Mouse (Mus musculus): ENCODE data around the gene Btbd17. TPM values are rescaled to one million over a fixed set of nuclear protein-coding genes. Genes with fewer than 3 reads are reported as not detected.
A peak's percentile ranks its signal among the peaks of the same experiment; 100 is the strongest.

The Btbd17 gene
- 0.08 and 0.46 TPM in 2 replicates for polyA plus RNA-seq (2015; fragmentation: Nextera tagmentation; extraction: Ambion mirVana)

DNA sequence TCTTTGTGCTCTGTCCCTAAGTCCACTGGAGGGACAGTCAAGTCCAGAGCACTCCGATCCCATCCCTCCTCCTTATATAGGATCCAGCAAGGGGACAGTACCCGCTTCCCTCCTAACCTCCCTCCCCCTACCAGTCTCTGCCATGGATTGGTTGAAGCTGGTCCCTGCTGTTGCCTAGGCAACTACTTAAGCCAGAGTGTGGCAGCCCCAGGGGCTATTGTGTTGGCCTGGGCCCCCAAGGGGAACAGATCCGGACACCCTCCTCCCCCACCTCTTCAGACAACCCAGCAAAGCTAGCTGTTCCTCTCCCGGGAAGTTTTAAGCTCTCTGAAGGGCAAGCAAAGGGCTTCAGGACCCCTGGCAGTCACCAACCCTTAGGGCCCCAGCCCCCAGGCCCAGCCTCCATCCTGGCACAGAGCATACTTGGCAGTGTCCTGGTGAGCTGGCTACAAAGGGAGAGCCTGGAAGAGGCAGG lies at the start of gene Btbd17:
Gene Btbd17 (minus strand): TSS at position 98 of the 475 bp plus-strand sequence.
- H3K4me2 ChIP-seq, result peak within 1 kb of the TSS; percentile 75
- no peak within 1 kb of the TSS; the same call in 1 of the 2 replicates for H3K9ac ChIP-seq
- H3K9me3 ChIP-seq (replicated peaks), result no peaks in the 10 kb centered on the region
- no peak within 1 kb of the TSS for H3K27ac ChIP-seq
- peak within 1 kb of the TSS; percentile 46 for H3K4me3 ChIP-seq
- no peak for ATAC-seq (replicated peaks; ENCODE audit: insufficient number of reproducible peaks, insufficient read depth, low FRiP score, low read depth)
- no peaks in the 10 kb centered on the region for H3K36me3 ChIP-seq
- peaks cover 56% of the 10 kb centered on the region for H3K27me3 ChIP-seq
- 10% methylated on average over 4 of the region's 4 CpGs for WGBS
- H3K4me1 ChIP-seq (replicated peaks), result peaks cover 24% of the 10 kb centered on the region

DNA sequence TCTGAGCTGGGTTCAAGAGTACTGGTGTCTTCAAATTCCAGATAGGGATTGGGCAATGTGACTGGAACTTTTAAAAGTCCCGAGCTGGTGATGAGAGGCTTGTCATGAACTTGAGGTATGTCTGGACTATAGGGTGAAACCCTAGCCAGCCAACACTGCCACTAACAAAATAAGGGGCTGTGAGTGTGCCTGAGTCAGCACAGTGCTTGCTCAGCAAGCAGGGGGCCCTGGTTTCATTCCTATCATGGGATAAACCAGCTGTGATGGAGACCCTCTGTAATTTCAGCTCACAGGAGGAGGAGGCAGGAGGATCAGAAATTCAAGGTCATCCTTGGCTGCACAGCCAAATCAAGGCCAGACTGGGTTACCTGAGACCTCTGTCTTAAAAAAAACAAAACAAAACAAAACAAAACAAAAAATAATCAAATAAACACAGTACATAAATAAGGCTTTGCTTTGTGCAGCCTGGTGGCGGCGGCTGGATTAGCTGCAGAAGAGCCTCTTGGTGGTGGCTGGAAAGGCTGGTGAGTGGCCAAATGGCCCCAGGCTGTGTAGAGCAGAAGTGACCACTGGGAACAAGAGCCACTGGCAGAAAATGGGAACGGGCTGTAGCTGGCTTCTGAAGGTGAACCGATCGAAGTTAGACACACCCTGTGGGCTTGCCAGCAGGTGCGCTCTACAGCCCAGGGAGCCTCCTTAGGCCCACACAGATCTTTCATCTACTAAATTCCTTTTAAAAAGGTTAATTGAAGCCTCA lies 48.9 kb upstream of the Btbd17 start:
- H3K9ac ChIP-seq, result no peak overlapping the region
- H3K4me1 ChIP-seq (replicated peaks), result peaks cover 18% of the 10 kb centered on the region
- no peak for ATAC-seq (replicated peaks; ENCODE audit: insufficient number of reproducible peaks, insufficient read depth, low FRiP score, low read depth)
- H3K9me3 ChIP-seq (replicated peaks), result no peaks in the 10 kb centered on the region
- no peak overlapping the region for H3K4me3 ChIP-seq
- whole genome bisulfite sequencing, result 74% methylated on average over 7 of the region's 7 CpGs
- H3K27ac ChIP-seq, result peak overlapping the region; percentile 80
- no peaks in the 10 kb centered on the region for H3K36me3 ChIP-seq
- peaks cover 9% of the 10 kb centered on the region; the same call in 1 of the 2 replicates for H3K27me3 ChIP-seq
- no peak overlapping the region for H3K4me2 ChIP-seq

DNA sequence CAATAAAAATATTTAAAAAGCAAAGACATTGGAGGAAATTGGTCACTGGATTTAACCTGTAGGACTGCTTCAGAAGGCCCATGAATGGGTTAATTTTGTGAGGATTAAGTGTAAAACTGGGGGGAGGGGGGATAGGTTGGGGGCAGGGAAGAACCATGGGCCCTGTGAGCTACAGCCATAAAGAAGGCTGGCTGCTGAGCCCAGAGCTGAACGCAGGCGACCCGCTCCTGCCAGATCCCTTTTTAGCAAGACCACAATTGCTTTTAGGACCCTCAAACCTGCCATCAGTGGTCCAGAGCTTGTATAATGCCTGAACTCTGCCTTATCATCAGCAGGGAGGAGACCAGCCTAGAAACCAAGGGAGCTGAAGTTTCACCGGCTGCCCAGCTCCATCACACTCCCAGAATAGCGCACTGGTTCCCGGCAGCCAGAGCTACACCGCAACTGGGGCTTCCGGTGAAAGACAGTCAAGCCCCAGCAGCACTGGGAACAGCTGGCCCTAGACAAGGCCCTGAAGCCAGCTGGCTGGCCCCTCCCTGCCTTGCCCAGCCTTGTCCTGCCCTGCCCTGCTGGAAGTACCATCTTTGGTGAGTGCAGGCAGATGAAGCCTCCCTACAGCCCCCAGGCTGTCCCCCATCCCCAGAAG lies 48.2 kb upstream of the Btbd17 start:
- ATAC-seq (replicated peaks; ENCODE audit: insufficient number of reproducible peaks, insufficient read depth, low FRiP score, low read depth), result peak; percentile 86
- Histone ChIP-seq H3K4me1 (replicated peaks) (peaks cover 18% of the 10 kb centered on the region), H3K27ac (peak overlapping the region; percentile 80), H3K9ac (no peak overlapping the region), H3K36me3 (no peaks in the 10 kb centered on the region), H3K27me3 (0 out of 2 replicates have a peak, but pooled peaks cover 2% of the 10 kb centered on the region), H3K4me2 (0 out of 2 replicates have a peak overlapping the region, but pooled peaks have one; percentile 33), H3K9me3 (replicated peaks) (no peaks in the 10 kb centered on the region), H3K4me3 (no peak overlapping the region)
- whole genome bisulfite sequencing, result 6% methylated on average over 8 of the region's 8 CpGs

DNA sequence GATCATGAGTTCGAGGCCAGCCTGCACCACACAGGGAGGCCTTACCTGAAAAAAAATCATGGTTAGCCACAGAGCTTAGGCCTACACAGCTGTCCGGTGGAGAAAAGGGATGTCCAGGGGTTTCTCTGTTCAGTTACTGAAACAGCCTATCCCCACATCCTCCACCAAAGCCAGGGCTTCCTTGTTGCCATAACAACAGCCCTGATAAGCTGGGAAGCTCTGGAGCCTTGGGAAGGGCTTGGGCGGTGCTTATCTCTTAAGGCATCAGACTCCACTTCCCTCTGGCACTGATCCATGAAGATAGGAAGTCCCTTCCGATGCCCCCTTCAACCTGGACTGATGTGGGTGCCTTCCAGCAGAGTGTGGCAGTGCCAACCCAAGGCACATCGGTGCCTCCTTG lies 37.4 kb upstream of the Btbd17 start:
- Histone ChIP-seq H3K9me3 (replicated peaks) (no peaks in the 10 kb centered on the region), H3K36me3 (no peaks in the 10 kb centered on the region), H3K9ac (no peak overlapping the region), H3K27ac (no peak overlapping the region), H3K4me2 (no peak overlapping the region), H3K27me3 (no peaks in the 10 kb centered on the region), H3K4me3 (no peak overlapping the region), H3K4me1 (replicated peaks) (peaks cover 30% of the 10 kb centered on the region)
- 43% methylated on average over 5 of the region's 5 CpGs for WGBS
- no peak for ATAC-seq (replicated peaks; ENCODE audit: insufficient number of reproducible peaks, insufficient read depth, low FRiP score, low read depth)

DNA sequence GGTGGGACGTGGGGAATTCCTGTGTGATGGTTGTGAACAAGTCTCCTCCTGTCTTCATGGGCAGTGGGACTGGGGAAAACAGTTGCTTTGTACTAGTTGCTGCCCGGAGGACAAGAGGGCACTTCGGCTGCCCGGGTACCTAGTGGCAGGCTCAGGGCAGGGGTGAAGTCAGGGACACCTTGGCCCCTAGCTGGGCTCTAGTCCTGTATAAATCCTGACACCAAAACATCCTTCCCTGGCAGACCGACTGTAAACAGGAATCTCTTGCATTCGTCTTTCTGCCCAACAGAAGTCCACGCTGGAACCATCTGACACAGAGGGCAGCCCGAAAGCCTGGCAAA lies 34.7 kb upstream of the Btbd17 start:
- Histone ChIP-seq H3K27me3 (no peaks in the 10 kb centered on the region), H3K4me2 (peak overlapping the region; percentile 79), H3K27ac (peak overlapping the region; percentile 92), H3K4me1 (replicated peaks) (peaks cover 26% of the 10 kb centered on the region), H3K4me3 (peak overlapping the region; percentile 46), H3K36me3 (no peaks in the 10 kb centered on the region), H3K9me3 (replicated peaks) (no peaks in the 10 kb centered on the region), H3K9ac (no peak overlapping the region; the same call in 1 of the 2 replicates)
- ATAC-seq (replicated peaks; ENCODE audit: insufficient number of reproducible peaks, insufficient read depth, low FRiP score, low read depth), result no peak; the same call in 1 of the 2 replicates
- 26% methylated on average over 8 of the region's 8 CpGs for WGBS

DNA sequence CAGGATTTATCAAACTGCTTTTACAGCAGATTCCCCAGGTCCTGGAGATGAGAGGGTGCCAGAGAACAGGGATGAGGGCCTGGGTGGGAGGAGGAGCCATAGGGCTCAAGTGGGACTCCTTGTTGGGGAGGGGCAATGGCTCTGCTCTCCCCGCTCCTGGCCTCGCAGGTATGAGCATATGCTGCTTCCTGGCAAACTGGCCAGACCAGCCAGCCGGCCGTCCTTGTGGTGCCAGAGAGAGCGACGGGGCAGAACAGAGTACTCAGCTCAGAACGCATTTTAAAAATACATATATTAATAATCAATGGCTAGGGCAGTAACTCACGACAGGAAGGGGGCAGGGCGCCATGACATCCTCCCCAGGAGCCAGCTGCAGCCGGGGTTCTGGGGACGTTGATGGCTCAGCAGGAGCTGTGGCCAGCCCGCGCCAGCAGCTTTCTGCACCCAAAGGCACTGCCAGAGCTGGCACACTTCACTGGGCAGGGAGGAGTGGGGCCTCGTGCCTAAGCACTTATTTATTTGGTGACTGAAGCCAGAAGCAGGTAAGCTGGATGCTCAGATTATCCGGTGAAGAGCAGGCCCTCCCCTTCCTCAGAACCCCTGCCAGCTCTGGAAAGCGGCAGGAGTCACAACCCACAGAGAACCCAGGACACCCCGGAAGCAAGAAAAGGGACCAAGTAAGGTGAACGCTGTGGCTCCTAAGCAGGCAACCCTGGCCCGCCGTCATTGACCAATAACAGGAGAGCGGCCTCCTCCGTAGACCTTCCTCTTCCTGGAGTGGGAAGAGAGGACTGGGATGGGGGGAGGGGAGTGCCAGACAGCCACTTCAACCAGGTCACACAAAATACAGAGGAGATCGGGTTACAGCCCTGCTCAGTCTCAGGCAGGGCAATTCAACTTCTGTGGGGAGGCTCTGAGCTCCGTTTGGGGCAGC lies 34.0 kb upstream of the Btbd17 start:
- Histone ChIP-seq H3K4me3 (peak overlapping the region; percentile 46), H3K4me1 (replicated peaks) (peaks cover 26% of the 10 kb centered on the region)
- WGBS, result 6% methylated on average over 24 of the region's 24 CpGs

DNA sequence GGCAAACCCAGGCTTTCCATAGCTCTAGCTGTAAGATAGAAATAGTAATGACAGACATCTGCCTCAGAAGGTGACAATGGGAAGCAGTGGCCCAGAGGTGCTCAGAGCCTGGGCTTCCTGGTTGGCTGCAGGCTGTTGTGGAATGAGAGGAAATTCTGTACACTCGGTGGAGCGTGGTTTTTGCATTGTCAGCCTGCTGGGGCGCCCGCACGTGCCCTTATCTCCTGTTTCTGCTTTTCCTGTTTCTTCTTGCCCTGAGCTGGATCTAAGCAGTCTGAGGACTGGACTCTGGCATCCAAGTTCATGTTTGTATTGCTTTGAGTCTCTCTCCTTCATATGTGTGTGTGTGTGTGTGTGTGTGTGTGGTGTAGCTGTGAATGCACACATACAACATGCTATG lies 30.9 kb upstream of the Btbd17 start:
- Histone ChIP-seq H3K9me3 (replicated peaks) (no peaks in the 10 kb centered on the region), H3K9ac (no peak overlapping the region), H3K4me3 (no peak overlapping the region), H3K27ac (no peak overlapping the region; the same call in 1 of the 2 replicates), H3K4me1 (replicated peaks) (peaks cover 33% of the 10 kb centered on the region), H3K4me2 (no peak overlapping the region), H3K36me3 (no peaks in the 10 kb centered on the region), H3K27me3 (no peaks in the 10 kb centered on the region)
- ATAC-seq (replicated peaks; ENCODE audit: insufficient number of reproducible peaks, insufficient read depth, low FRiP score, low read depth), result no peak
- 24% methylated on average over 5 of the region's 5 CpGs for WGBS

More for the DNA sequence above, 34.0 kb upstream of the Btbd17 start:
- no peaks in the 10 kb centered on the region for H3K9me3 ChIP-seq (replicated peaks)
- peak overlapping the region; percentile 51 for H3K9ac ChIP-seq
- peak; percentile 87 for ATAC-seq (replicated peaks; ENCODE audit: insufficient number of reproducible peaks, insufficient read depth, low FRiP score, low read depth)
- H3K36me3 ChIP-seq, result no peaks in the 10 kb centered on the region
- H3K4me2 ChIP-seq, result peak overlapping the region; percentile 79
- H3K27ac ChIP-seq, result peak overlapping the region; percentile 92
- no peaks in the 10 kb centered on the region for H3K27me3 ChIP-seq

DNA sequence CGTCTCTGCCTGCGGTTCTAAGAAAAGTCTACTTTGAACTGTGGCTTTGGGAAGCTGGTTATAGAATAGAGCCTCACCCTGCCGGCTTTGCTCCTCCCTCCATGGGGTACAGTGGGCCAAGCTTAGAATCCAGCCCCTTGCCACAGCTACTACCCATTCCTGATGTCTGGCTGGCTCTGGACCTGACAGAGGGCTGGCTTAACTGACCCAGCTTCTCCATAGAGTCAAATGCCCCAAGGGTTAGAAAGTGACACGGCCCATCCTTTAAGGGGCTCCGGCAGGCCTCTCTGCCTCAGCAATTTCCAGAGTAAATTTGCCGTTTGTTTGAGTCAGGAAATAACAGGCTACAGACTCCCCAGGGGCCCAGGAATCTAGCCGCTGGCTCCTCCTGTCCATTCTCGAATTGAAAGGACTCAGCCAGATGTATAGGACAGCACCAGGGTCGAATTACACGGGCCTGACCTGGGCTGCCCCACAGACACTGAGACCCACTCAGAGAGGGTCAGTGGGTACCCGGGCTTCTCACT lies 27.5 kb upstream of the Btbd17 start:
- Histone ChIP-seq H3K4me3 (no peak overlapping the region), H3K36me3 (no peaks in the 10 kb centered on the region), H3K27me3 (no peaks in the 10 kb centered on the region), H3K4me2 (peak overlapping the region; percentile 27; the same call in 1 of the 2 replicates), H3K4me1 (replicated peaks) (peaks cover 12% of the 10 kb centered on the region), H3K27ac (peak overlapping the region; percentile 39), H3K9me3 (replicated peaks) (no peaks in the 10 kb centered on the region), H3K9ac (no peak overlapping the region)
- WGBS, result 20% methylated on average over 11 of the region's 11 CpGs
- no peak for ATAC-seq (replicated peaks; ENCODE audit: insufficient number of reproducible peaks, insufficient read depth, low FRiP score, low read depth)

DNA sequence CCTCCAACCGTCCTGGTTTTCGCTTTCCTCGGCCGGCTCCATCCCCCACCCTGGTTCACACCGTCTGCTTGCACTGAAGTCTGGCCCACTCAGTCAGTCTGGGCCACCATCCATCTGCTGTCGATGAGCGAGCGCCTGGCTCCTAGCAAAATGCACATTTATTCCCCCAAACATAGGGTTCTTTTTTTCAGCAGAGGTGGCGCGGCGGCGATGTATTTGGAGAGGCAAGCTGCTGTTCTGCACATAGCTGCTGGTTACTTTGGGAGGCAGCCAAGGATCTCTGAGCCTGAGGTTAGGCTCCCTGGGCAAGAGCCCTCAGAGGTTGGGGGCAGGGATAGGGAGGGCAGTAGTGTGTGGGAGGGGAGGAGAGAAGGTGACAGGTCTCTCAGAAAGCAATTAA lies 27.0 kb upstream of the Btbd17 start:
- Histone ChIP-seq H3K4me2 (peak overlapping the region; percentile 27), H3K9ac (no peak overlapping the region), H3K4me1 (replicated peaks) (peaks cover 12% of the 10 kb centered on the region), H3K4me3 (no peak overlapping the region), H3K9me3 (replicated peaks) (no peaks in the 10 kb centered on the region), H3K27me3 (no peaks in the 10 kb centered on the region), H3K36me3 (no peaks in the 10 kb centered on the region), H3K27ac (peak overlapping the region; percentile 39)
- peak; percentile 44; the same call in 1 of the 2 replicates for ATAC-seq (replicated peaks; ENCODE audit: insufficient number of reproducible peaks, insufficient read depth, low FRiP score, low read depth)
- WGBS, result 49% methylated on average over 12 of the region's 12 CpGs

DNA sequence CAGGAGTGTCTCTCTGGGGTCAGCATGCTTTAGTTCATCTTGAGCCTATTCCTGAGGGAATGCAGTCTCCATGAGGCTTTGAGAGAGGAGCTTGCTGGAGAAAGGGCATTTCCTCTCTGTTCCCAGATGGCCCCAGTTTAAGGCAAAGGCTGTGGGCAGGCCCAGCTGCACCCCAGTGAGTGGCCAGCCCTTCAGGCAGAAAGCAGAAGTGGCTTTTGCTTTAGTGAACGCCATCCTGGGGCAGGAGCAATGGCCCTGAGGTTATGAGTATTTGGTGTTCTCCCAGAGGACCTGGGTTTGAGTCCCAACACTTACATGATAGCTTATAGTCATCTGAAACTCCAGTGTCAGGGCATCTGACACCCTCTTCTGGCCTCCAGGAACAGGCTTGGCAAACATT lies 25.6 kb upstream of the Btbd17 start:
- no peak overlapping the region for H3K27ac ChIP-seq
- no peaks in the 10 kb centered on the region for H3K9me3 ChIP-seq (replicated peaks)
- H3K4me3 ChIP-seq, result no peak overlapping the region
- H3K9ac ChIP-seq, result no peak overlapping the region
- ATAC-seq (replicated peaks; ENCODE audit: insufficient number of reproducible peaks, insufficient read depth, low FRiP score, low read depth), result no peak
- 74% methylated on average over 1 of the region's 1 CpGs for WGBS
- no peak overlapping the region for H3K4me2 ChIP-seq
- peaks cover 12% of the 10 kb centered on the region for H3K4me1 ChIP-seq (replicated peaks)
- no peaks in the 10 kb centered on the region for H3K36me3 ChIP-seq
- H3K27me3 ChIP-seq, result no peaks in the 10 kb centered on the region

Data from heart, embryonic 15.5 days (tissue).